In genomic region chr12:48387724-48388123, GRCm38 (mm10) we compare ENCODE assay signal across 28 mouse cellular contexts.
"Had no signal": no experiment of that assay in that cellular context is flagged by ENCODE, and none has a peak within 500 bp of the region (broad histone marks: within the 10 kb centered on the region; RNA-seq: fewer than 3 reads in every experiment).

No protein-coding gene starts in this region.

- H3K9me3 ChIP-seq: heart, embryonic 10.5 days; heart, embryonic 12.5 days; hindbrain, embryonic 10.5 days; hindbrain, embryonic 12.5 days; kidney, embryonic 15.5 days; limb, embryonic 13.5 days; limb, embryonic 15.5 days; liver, embryonic 12.5 days had no signal

- DNase-seq: gastrocnemius, adult 2 months; gastrocnemius, postnatal 10 days; gastrocnemius, postnatal 25 days; heart, adult 18-20 months; heart, postnatal 10 days; heart, postnatal 4 days; kidney, adult 11 months; kidney, adult 2 months; kidney, adult 9 months; kidney, postnatal 14 days; kidney, postnatal 36 days; layer of hippocampus, adult 9-11 months; layer of hippocampus, postnatal 36 days; left cerebral cortex, postnatal 4 days had no signal

- H3K36me3 ChIP-seq: heart, embryonic 10.5 days; heart, embryonic 12.5 days; hindbrain, embryonic 10.5 days; hindbrain, embryonic 12.5 days; kidney, embryonic 15.5 days; limb, embryonic 13.5 days; limb, embryonic 15.5 days; liver, embryonic 12.5 days had no signal

- H3K27me3 ChIP-seq: heart, embryonic 12.5 days; hindbrain, embryonic 12.5 days; kidney, embryonic 15.5 days; limb, embryonic 13.5 days; limb, embryonic 15.5 days; liver, embryonic 12.5 days had no signal

- H3K4me3 ChIP-seq: gastrocnemius, adult 2 months; heart, embryonic 10.5 days; heart, embryonic 12.5 days; hindbrain, embryonic 10.5 days; hindbrain, embryonic 12.5 days; kidney, embryonic 15.5 days; limb, embryonic 13.5 days; limb, embryonic 15.5 days; liver, embryonic 12.5 days had no signal

- ATAC-seq: hindbrain, embryonic 16.5 days; inflammation-experienced regulatory T-cells, adult 6 months; intestine, embryonic 16.5 days; liver, embryonic 12.5 days had no signal

- H3K9ac ChIP-seq: heart, embryonic 12.5 days; hindbrain, embryonic 12.5 days; hindbrain, embryonic 14.5 days; kidney, embryonic 15.5 days; limb, embryonic 13.5 days; limb, embryonic 15.5 days; liver, embryonic 12.5 days; liver, embryonic 14.5 days had no signal

- H3K4me2 ChIP-seq: heart, embryonic 12.5 days; hindbrain, embryonic 12.5 days; hindbrain, embryonic 14.5 days; kidney, embryonic 15.5 days; limb, embryonic 13.5 days; limb, embryonic 15.5 days; liver, embryonic 12.5 days had no signal

- H3K4me1 ChIP-seq: heart, embryonic 10.5 days; heart, embryonic 12.5 days; hindbrain, embryonic 10.5 days; hindbrain, embryonic 12.5 days; kidney, embryonic 15.5 days; limb, embryonic 13.5 days; limb, embryonic 15.5 days; liver, embryonic 12.5 days had no signal

- H3K27ac ChIP-seq: gastrocnemius, adult 2 months; heart, embryonic 10.5 days; hindbrain, embryonic 10.5 days; hindbrain, embryonic 12.5 days; hindbrain, embryonic 14.5 days; kidney, embryonic 15.5 days; kidney, postnatal 0 days; limb, embryonic 13.5 days; limb, embryonic 15.5 days; liver, embryonic 12.5 days; liver, embryonic 14.5 days had no signal
